Mouse (Mus musculus): ENCODE data around the gene Mtx2.

Gene Mtx2

DNA sequence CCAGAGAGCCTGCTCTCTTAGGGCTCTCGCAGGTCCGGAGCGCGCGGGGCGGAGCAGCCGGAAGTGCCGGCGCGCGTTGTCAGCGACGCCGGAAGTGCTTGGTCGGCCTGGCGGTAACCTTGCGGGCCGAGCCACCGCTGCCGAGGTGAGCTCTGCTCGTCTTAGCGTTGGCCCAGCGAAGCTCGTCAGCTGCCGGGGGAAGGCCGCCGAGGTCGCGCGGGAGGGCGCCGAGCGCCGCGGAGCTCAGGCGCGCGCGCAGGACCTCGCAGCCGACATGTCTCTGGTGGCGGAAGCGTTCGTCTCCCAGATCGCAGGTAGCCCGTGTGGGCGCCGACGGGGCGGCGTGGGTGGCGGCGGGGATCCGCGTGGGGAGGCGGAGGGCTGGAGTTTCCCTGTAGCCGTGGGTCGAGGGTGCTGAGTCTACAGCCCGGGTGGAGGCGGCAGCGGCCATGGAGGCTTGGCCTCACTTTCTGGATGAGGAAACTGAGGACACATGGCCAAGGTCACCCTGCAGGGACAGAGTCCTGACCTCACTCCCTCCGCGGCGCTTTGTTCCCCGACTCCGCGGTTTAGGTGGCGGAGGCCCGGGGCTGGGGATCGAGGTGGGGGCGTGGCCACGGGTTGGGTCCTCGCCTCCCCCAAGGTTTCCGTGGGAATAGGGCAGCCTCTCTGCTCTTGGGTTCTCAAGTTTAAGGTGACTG is at the start of gene Mtx2:
TSS of gene Mtx2 (plus strand) at position 74 of the 701 bp plus-strand sequence.
- in situ Hi-C loops (cut with MboI, MseI), result loop anchor here (5.0 kb wide), 1 partner anchor 84 kb away; no protein-coding TSS in a partner anchor

DNA sequence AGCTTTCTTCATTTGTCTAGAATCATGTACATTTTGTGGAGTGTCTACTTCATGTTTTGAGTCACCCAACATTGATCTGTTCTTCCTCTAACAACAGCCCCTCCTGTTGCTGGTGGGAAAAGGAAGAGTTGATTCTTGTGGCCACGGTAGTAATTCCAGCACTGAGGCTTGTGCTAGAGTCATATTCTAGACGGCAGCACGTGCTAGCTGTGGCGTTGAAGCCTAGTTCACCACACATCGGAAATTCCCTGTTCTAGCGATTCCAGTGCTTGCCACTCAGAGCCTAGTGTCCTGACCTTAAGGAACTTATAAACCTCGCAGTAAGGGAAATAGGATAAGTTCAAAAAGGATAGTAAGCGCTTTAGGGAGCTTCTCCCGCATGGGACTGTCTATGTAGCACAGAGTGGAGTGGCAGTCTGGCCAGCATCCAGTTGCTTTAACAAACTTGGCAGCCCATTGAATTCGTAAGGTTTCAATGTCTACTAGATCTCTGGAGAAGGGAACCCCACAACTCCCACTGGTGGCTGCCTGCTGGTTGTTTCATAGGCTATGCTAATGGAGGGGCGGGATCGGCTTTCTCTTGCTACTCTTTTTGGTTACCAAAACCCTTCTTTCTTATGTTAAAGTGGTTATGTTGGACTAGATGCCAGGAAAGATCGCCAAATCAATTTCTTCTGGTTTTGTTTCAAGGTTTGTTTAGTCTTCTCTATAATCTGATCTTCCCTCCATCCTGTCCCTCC is 47.9 kb upstream of the Mtx2 start:
- in situ Hi-C loops (cut with MboI, MseI), result no loop called here

DNA sequence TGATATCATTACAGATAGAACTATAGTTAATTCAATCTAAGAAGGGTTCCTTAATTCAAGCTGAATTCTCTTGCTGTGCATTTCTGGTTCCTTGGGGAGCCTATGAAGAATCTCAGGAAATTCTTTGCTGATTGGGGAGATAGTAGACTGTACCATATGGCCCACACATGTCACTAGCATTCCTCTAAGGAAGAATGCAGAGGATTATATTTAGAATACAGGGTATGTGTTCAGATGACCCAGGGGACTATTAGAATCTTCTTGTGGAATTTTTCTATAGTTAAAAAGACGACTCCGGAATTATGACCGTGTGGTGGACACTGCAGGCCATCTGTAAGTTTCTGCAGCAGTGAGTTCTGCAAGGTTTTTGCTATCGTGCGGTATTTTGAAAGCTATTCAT is 44.2 kb upstream of the Mtx2 start:
- in situ Hi-C loops (cut with MboI, MseI), result no loop called here

DNA sequence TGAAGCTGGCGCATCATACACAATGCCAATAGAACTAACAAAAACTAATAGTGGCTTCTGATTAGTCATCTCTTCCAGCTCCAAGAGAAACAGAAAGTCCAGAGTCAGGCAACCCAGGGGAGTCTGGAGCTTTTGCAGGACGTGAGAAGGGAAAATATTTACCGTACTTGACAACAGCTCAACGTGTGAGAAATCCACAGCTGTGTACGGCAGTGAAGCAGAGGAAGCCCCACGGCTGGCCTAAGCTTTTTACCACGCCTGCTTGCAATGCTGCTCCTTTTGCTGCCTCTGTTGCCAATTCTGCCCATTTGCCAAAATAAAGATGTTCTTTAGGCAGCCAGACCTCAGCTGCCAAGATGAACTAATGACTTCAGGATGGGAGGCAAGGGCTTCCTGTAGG is 30.1 kb upstream of the Mtx2 start:
- in situ Hi-C loops (cut with MboI, MseI), result no loop called here

DNA sequence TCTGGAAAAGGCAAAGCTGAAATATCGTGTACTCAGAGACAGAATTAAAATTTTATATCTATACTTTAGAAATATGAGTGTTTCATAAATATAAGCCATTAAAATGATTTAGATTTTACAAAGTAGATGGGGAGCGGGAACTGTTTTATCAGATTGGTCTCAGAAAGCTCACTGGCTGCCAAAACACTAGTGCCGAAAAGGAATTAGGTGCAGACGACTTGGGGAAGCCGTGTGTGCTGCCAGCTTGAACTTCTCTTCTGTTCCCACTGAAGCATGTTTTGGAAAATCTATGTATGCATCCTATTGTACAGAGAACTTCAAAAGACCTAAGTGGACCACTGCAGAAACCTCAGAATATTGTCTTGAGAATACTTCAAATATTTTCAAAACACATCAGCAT is 17.2 kb upstream of the Mtx2 start:
- in situ Hi-C loops (cut with MboI, MseI), result no loop called here

DNA sequence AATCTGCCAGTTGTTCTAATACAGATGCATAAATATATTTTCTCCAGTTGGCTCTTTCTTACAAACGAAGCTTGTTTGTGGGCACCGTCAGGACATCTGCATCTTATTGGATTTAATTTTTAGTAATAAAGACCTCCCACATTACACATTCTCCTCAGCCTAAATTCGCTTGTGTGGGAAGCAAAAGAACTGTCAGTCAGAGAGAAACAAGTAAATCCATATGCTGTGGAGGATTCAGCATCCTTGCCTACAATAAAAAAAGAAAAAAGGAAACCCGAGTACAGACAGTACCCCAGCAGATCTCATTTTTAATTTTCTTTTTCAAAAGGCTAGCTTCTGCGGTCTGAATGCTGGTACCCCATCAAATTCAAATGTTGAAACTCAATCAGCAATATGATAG is 2.9 kb upstream of the Mtx2 start:
- in situ Hi-C loops (cut with MboI, MseI), result no loop called here

DNA sequence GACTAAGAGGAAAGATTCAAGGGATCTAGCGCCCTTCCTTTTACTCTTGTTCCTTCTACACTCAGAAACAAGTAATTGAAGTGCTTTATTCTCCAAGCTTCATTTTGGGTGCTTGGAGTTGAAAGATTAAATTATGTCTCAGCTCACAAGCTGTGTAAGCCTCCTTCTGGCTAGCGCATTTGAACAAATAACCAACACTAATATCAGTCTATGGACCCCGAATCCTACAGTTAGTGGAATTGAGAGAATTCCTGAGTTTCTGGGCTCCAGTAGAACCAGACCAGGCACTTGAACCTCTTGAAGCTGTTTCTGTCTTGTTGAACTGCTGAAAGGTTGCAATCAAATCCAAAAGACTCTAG is 253 bp upstream of the Mtx2 start:
- in situ Hi-C loops (cut with MboI, MseI), result loop anchor here (5.0 kb wide), 1 partner anchor 83 kb away; no protein-coding TSS in a partner anchor

DNA sequence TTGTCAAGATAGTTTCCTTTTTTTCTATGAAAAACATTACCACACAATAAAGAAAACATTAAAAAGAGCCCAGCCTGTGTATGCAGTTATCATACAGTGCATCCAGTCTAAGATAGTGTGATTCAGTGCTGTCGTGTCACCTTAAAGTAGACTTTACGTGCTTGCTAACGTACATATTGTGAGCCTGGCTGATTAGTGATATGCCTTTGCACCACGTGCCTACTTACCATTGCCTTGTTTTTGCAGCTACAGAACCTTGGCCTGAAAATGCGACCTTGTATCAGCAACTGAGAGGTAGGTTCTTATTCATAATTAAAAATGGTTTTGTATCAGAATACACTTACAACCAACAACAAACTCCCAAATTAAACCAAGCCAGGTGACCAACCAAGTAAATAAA is 21.4 kb downstream of the Mtx2 start:
- in situ Hi-C loops (cut with MboI, MseI), result no loop called here

DNA sequence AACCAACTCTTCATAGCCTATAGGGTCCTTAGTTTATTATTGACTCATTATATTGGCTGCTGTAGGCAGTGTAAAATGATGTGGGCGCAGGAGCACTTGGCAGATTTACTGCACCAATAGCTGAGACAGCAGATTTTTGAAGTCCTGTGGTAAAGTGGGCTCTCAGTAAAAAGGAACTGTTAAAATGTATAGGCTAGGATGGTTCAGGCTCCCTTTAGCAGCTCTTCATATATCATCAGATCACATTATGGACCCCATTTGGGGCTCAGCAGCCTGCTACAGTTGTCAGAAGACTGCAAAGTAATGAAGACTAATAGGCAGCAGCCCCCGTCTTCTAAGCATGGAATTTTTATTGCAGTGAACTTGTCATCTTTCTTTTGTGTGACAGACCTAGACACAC is 21.9 kb downstream of the Mtx2 start:
- in situ Hi-C loops (cut with MboI, MseI), result no loop called here

DNA sequence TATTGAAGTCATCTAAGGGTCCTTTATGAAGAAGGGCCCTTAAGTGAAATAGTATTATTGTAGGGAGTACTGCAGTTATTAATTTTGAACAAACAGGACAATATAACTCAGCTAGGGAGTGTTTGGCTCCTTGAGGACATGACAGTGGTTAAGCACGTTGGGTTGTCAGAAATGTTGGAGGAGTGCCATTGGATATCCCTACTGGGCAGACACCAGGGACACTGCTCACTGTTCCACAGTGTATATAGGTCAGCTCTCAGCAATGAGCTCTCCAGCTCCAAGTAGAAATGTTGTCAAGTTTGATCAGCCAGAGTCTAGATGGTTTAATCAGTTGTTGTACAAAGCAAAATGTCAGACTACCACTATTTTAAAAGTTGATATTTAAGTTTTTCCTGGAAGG is 24.4 kb downstream of the Mtx2 start:
- in situ Hi-C loops (cut with MboI, MseI), result no loop called here

DNA sequence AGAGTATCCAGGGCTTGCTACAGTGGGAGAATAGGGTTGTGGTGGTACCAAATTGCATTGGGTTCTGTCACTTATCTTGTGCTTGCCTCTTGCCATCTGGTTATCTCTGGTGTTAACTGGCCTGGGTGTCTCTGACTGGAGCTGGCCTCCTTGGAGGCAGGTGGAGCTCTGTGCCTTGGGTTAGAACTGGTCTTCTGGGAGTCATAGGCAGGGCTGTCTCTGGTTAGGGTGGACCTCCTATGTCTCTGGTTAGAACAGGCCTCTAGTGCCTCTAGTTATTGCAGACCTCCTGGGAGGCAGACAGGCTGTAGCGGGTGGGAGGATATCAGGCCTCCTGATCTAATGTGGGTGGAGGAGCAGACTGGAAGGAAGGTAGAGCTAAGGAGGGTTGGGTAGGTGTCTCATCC is 36.5 kb downstream of the Mtx2 start:
- in situ Hi-C loops (cut with MboI, MseI), result no loop called here

DNA sequence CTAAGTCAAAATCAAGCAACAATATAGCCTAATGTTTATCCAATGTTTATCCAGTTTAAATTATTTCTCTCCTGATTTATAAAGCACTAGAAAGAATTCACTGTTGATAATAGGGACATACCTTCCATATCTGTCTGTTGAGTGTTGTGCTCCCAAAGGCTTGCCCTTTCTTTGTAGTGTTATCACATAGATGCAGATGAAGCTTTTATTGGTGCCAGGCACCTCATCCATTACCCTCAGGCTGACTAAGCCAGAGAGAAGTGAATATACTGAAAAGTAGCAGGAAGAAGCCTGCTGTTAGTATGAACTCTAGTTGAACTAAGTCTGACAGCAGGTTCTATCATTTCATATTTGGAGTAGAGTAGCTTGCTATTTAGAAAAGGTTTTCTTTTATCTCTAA is 39.8 kb downstream of the Mtx2 start:
- in situ Hi-C loops (cut with MboI, MseI), result no loop called here

DNA sequence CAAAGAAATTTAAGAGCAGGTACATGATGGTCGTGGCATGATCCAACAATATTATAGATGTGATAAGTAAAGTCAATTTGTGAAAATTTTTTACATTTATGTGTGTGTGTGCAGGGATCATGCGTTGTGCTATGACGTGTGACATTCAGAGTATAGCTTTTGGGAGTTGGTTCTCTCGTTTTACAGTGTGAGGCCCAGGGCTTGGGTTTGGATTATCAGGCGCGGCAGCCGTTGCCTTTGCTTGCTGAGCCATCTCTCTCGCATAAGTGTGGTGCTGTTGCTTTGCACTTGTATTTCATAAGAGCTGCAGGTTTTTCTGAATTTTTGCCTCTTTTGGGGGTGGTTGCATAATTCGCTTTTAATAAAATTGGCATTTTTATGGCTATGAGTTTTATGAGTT is 48.4 kb downstream of the Mtx2 start:
- in situ Hi-C loops (cut with MboI, MseI), result no loop called here

DNA sequence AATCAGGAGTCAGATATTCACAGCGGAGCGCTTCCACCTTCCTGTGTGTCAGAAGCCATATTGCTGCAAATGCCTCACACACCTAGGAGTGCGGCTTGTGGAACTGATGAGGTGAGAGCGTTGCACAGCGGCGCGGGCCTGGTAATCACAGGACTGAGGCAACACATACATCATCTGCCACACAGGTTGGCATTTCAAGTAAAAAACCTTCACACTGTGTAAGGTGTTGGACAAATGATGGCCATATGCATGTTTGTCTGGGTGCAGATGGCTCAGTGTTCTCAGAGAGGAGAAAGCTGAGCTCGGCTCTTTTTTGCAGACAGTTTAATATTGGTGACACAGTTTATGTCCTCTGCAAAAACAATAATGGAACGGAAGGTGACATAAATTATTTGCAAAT is 58.8 kb downstream of the Mtx2 start:
- in situ Hi-C loops (cut with MboI, MseI), result no loop called here

DNA sequence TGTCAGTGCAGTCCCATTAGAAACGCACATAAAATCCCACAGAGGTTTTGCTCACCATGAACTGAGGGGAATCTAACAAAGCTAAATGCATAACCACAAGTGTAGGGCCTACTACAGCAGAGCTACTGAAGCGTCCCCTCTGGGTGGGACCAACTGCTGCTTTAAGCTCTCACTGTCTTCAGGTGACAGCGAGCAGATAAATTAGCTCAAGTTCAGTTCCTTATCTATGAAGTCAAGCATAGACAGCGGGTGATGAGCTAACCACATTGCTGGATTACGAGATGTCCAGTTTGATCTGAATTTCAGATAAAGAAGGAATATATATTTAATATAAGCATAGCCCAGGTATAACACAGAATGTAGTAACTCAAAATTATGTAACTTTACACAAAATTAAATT is 66.3 kb downstream of the Mtx2 start:
- in situ Hi-C loops (cut with MboI, MseI), result no loop called here

DNA sequence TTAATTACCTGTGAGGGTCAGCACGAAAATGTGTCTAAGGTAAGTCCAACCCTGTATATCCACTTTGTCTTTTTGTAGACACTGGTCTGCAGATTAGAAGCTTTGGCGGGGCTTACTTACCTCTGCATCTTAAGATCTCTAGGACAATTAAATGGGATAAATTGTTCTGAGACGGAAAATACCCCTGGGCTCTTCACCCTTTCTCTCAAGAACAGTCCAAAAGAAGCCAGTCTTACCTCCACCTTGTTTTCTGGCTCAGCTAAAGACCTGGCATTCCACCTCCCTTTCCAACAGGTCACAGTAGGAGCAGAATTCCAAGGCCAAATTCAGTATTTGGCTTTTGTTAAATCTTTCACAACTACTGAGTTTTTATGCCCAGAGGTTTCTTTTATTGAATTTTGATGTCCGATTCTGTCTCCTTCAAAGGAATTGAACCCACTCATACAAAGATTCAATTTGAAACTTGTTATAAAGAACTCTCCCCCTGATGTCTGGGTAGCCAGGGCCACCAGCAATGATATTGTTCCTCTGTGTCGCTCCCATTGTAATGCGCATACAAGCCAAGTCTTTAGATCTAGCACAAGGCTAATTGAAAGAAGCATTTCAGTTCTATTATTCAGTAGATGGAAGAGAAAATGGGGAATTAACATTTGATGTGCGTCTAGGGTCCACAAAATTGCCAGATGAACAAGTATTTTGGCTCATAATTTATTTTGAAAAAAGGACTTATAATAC is 67.4 kb downstream of the Mtx2 start:
- in situ Hi-C loops (cut with MboI, MseI), result no loop called here

DNA sequence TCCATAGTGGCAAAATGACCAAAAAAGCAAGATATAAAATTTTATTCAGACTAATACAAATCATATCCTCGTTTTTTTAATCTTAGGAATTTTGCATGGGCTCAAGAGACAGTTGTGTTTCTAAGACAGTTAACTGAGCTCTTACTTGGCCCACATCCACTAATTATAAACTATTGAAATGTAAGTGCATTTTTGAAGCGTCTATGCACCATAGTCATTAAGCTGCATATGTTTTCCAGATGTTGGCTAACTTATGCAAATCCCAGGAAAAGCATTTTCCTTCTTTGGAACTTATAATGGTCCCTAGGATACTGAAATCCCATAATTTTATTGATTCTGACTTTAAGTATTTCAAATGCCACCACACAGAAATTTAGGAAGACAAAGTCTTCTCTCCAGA is 68.5 kb downstream of the Mtx2 start:
- in situ Hi-C loops (cut with MboI, MseI), result no loop called here

DNA sequence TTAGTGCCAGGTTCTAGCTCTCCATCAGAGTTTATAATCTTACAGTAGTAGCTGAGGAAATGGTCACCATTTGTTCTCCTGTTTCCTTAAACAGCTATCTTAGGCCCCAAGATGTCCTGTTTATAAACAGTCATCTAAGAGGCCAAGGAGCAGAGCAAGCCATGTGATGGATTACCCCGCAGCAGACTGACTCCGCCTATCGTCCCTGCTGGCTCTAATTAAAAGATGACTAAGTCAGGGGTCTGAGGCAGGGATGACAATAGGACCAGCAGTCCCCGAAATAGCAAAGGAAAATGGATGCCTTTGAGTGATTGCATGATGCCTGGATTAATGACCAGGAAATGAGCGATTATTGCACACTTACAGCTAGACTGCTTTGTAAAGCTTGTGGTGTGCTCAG is 74.4 kb downstream of the Mtx2 start:
- in situ Hi-C loops (cut with MboI, MseI), result no loop called here

DNA sequence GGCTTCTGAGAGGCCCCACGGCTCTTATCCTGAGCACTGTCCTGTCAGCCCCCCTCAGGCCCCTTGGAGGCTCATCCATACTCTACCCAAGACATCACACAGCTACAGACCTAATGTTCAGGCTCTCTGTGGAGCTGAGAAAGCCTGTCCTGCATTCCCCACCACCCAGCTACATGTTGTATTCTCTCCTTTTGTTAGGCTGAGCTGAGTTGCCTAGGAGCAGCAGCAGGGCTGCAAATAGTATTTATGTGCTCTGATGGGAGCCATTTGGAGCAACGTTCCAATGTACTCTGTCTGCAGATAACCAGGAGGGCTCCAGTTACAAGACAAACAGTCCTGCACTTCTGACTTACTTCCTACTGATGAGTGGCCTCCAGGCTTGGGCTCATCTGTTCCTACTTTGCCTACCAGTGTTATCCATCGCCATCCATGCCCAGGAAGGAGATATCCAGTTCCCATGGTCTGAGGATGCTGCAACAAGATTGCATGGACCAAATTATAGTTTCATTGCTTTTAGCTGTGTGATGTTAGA is 76.2 kb downstream of the Mtx2 start:
- in situ Hi-C loops (cut with MboI, MseI), result no loop called here

DNA sequence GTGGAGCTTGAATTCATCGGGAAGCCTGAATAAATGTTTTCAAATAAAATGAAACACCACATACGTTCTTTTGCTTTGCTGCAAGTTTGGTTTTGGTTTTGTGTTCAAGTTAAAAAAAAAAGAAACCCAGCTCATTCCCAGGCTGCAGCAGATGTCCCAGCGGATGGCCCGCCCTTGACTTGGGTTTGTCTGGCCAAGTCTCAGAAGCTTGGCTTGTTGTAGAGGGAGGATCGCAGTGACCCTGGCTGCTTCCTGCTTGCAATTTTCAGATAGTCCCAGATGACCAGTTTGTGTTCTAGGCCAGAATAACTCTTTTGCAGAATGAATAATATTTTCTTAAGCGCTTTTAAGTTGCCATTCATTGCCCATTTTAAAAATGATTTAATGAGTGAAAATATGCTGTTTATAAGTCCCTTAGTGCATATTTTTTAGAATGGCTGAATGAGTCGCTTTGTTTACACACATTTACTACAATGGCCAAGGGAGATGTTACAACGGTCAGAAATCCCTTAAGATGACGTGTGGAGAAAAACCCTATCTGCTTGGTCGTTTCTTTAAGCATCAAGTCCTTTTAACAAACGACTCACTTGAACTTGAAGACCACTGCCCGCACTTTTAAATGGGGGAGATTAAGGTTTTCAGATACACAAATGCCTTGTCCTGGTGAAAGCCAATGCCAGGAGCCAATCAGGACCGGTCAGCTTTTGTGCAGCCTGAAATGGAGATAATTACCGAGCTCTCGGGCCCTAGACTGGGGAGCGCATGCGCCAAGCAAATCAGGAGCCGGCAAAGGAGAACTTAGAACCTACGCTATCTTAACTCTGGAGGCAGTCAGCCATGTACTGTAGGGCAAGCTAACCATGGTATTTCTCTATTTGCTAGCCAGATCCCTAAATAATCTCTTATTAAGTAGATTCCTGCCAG is 82.0 kb downstream of the Mtx2 start:
- in situ Hi-C loops (cut with MboI, MseI), result no loop called here

DNA sequence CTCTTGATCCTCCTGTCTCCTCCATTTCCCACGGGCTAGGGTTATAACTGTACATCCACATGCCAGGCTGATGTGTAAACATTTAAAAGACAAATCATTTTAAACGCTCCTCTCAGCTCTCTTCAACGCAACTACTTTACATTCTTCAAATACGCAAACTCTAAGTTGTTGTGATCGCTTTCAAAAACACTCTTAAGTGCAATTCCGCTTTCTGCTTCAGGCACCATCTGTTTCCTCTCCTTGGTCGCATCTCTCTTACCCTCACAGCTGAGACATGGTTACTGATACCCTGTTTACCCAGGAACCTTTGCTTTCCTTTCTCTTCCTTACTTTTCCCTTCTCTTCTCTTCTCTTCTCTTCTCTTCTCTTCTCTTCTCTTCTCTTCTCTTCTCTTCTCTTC is 86.4 kb downstream of the Mtx2 start:
- in situ Hi-C loops (cut with MboI, MseI), result no loop called here
